Mouse (Mus musculus): ENCODE data around the gene Acap2. TPM values are rescaled to one million over a fixed set of nuclear protein-coding genes. Genes with fewer than 3 reads are reported as not detected.
A peak's percentile ranks its signal among the peaks of the same experiment; 100 is the strongest.

The Acap2 gene
- polyA plus RNA-seq, 1 experiment, result 6.2 TPM

- peak; percentile 18 for TF ChIP-seq FOSL1 (IDR thresholded peaks at IDR 0.05; ENCODE audit: insufficient read depth, low read length, poor library complexity, severe bottlenecking)
- TF ChIP-seq MYOD1 (IDR thresholded peaks at IDR 0.05; ENCODE audit: control insufficient read depth, insufficient read length, low read depth), result no peak
- TF ChIP-seq CTCF (IDR thresholded peaks at IDR 0.05; ENCODE audit: control insufficient read depth, insufficient read depth, insufficient read length), result no peak
- TF ChIP-seq USF1 (IDR thresholded peaks at IDR 0.05; ENCODE audit: low read depth), result peak; percentile 98
- peak; percentile 77 for TF ChIP-seq CEBPB (IDR thresholded peaks at IDR 0.05; ENCODE audit: low read depth)
- no peak for TF ChIP-seq MYOG (IDR thresholded peaks at IDR 0.05; ENCODE audit: control insufficient read depth, extremely low read depth, insufficient read length)
- TF ChIP-seq MAX (IDR thresholded peaks at IDR 0.05), result peak; percentile 97
- Histone ChIP-seq H3ac (ENCODE audit: control insufficient read depth, insufficient read length, low read depth) (no peak overlapping the region), H3K4me3 (ENCODE audit: insufficient read depth, poor library complexity, severe bottlenecking) (no peak overlapping the region), H3K36me3 (ENCODE audit: control insufficient read depth, insufficient read depth) (no peaks in the 10 kb centered on the region), H3K79me3 (ENCODE audit: low read depth) (no peaks in the 10 kb centered on the region), H3K27me3 (ENCODE audit: control insufficient read depth, insufficient read depth, insufficient read length) (no peaks in the 10 kb centered on the region), H3K79me2 (ENCODE audit: control insufficient read depth, insufficient read depth) (no peaks in the 10 kb centered on the region)
These were observed 32.7 kb upstream of the Acap2 start for GRCm38 (mm10) chr16:31233541-31234339.

GRCm38 (mm10) chr16:31233167-31233498 is 32.1 kb upstream of the Acap2 start:
- Histone ChIP-seq H3K4me3 (ENCODE audit: insufficient read depth, poor library complexity, severe bottlenecking) (no peak overlapping the region), H3ac (ENCODE audit: control insufficient read depth, insufficient read length, low read depth) (no peak overlapping the region), H3K27me3 (ENCODE audit: control insufficient read depth, insufficient read depth, insufficient read length) (no peaks in the 10 kb centered on the region), H3K79me3 (ENCODE audit: low read depth) (no peaks in the 10 kb centered on the region), H3K36me3 (ENCODE audit: control insufficient read depth, insufficient read depth) (no peaks in the 10 kb centered on the region), H3K79me2 (ENCODE audit: control insufficient read depth, insufficient read depth) (no peaks in the 10 kb centered on the region)
- TF ChIP-seq CTCF (IDR thresholded peaks at IDR 0.05; ENCODE audit: control insufficient read depth, insufficient read depth, insufficient read length), result no peak
- no peak for TF ChIP-seq USF1 (IDR thresholded peaks at IDR 0.05; ENCODE audit: low read depth)
- TF ChIP-seq MYOD1 (IDR thresholded peaks at IDR 0.05; ENCODE audit: control insufficient read depth, insufficient read length, low read depth), result peak; percentile 42
- no peak for TF ChIP-seq CEBPB (IDR thresholded peaks at IDR 0.05; ENCODE audit: low read depth)
- no peak for TF ChIP-seq FOSL1 (IDR thresholded peaks at IDR 0.05; ENCODE audit: insufficient read depth, low read length, poor library complexity, severe bottlenecking)
- no peak for TF ChIP-seq MAX (IDR thresholded peaks at IDR 0.05)
- no peak for TF ChIP-seq MYOG (IDR thresholded peaks at IDR 0.05; ENCODE audit: control insufficient read depth, extremely low read depth, insufficient read length)

- no peak overlapping the region for H3ac ChIP-seq (ENCODE audit: control insufficient read depth, insufficient read length, low read depth)
- no peaks in the 10 kb centered on the region for H3K36me3 ChIP-seq (ENCODE audit: control insufficient read depth, insufficient read depth)
- no peaks in the 10 kb centered on the region for H3K79me2 ChIP-seq (ENCODE audit: control insufficient read depth, insufficient read depth)
- TF ChIP-seq MYOD1 (IDR thresholded peaks at IDR 0.05; ENCODE audit: control insufficient read depth, insufficient read length, low read depth), result no peak
- no peak for TF ChIP-seq MYOG (IDR thresholded peaks at IDR 0.05; ENCODE audit: control insufficient read depth, extremely low read depth, insufficient read length)
- no peak for TF ChIP-seq CEBPB (IDR thresholded peaks at IDR 0.05; ENCODE audit: low read depth)
- TF ChIP-seq CTCF (IDR thresholded peaks at IDR 0.05; ENCODE audit: control insufficient read depth, insufficient read depth, insufficient read length), result no peak
- no peak for TF ChIP-seq FOSL1 (IDR thresholded peaks at IDR 0.05; ENCODE audit: insufficient read depth, low read length, poor library complexity, severe bottlenecking)
- TF ChIP-seq USF1 (IDR thresholded peaks at IDR 0.05; ENCODE audit: low read depth), result no peak
- TF ChIP-seq MAX (IDR thresholded peaks at IDR 0.05), result no peak
- no peak overlapping the region for H3K4me3 ChIP-seq (ENCODE audit: insufficient read depth, poor library complexity, severe bottlenecking)
- H3K79me3 ChIP-seq (ENCODE audit: low read depth), result no peaks in the 10 kb centered on the region
- H3K27me3 ChIP-seq (ENCODE audit: control insufficient read depth, insufficient read depth, insufficient read length), result no peaks in the 10 kb centered on the region
These were observed 31.6 kb upstream of the Acap2 start for GRCm38 (mm10) chr16:31232491-31233166.

GRCm38 (mm10) chr16:31231591-31231990 is 30.5 kb upstream of the Acap2 start:
- Histone ChIP-seq H3K79me2 (ENCODE audit: control insufficient read depth, insufficient read depth) (no peaks in the 10 kb centered on the region), H3K4me3 (ENCODE audit: insufficient read depth, poor library complexity, severe bottlenecking) (no peak overlapping the region), H3ac (ENCODE audit: control insufficient read depth, insufficient read length, low read depth) (no peak overlapping the region), H3K79me3 (ENCODE audit: low read depth) (no peaks in the 10 kb centered on the region), H3K27me3 (ENCODE audit: control insufficient read depth, insufficient read depth, insufficient read length) (no peaks in the 10 kb centered on the region), H3K36me3 (ENCODE audit: control insufficient read depth, insufficient read depth) (no peaks in the 10 kb centered on the region)
- TF ChIP-seq MAX (IDR thresholded peaks at IDR 0.05) (no peak), MYOD1 (IDR thresholded peaks at IDR 0.05; ENCODE audit: control insufficient read depth, insufficient read length, low read depth) (no peak), USF1 (IDR thresholded peaks at IDR 0.05; ENCODE audit: low read depth) (no peak), FOSL1 (IDR thresholded peaks at IDR 0.05; ENCODE audit: insufficient read depth, low read length, poor library complexity, severe bottlenecking) (no peak), CEBPB (IDR thresholded peaks at IDR 0.05; ENCODE audit: low read depth) (no peak), MYOG (IDR thresholded peaks at IDR 0.05; ENCODE audit: control insufficient read depth, extremely low read depth, insufficient read length) (no peak)

- TF ChIP-seq MYOD1 (IDR thresholded peaks at IDR 0.05; ENCODE audit: control insufficient read depth, insufficient read length, low read depth) (no peak), CEBPB (IDR thresholded peaks at IDR 0.05; ENCODE audit: low read depth) (no peak), CTCF (IDR thresholded peaks at IDR 0.05; ENCODE audit: control insufficient read depth, insufficient read depth, insufficient read length) (no peak), USF1 (IDR thresholded peaks at IDR 0.05; ENCODE audit: low read depth) (no peak), FOSL1 (IDR thresholded peaks at IDR 0.05; ENCODE audit: insufficient read depth, low read length, poor library complexity, severe bottlenecking) (no peak)
- Histone ChIP-seq H3K36me3 (ENCODE audit: control insufficient read depth, insufficient read depth) (no peaks in the 10 kb centered on the region), H3K4me3 (ENCODE audit: insufficient read depth, poor library complexity, severe bottlenecking) (no peak overlapping the region), H3K79me2 (ENCODE audit: control insufficient read depth, insufficient read depth) (no peaks in the 10 kb centered on the region), H3ac (ENCODE audit: control insufficient read depth, insufficient read length, low read depth) (no peak overlapping the region), H3K27me3 (ENCODE audit: control insufficient read depth, insufficient read depth, insufficient read length) (no peaks in the 10 kb centered on the region), H3K79me3 (ENCODE audit: low read depth) (no peaks in the 10 kb centered on the region)
These were observed 26.7 kb upstream of the Acap2 start for GRCm38 (mm10) chr16:31227746-31228145.

Data from C2C12 (cell line).